Mouse (Mus musculus) heart, embryonic 16.5 days (tissue): ENCODE measurements at regions not wholly inside any gene's neighbourhood (a gene's known extent, or its start where the extent isn't known, plus 50 kb on each side); places are given as distances from the start of the nearest gene placed in this dataset.

Experiments
- ATAC-seq: fragments of 200-750 bp; cut with Nextera tagmentation; replicated peaks from 2 replicates; pipeline ENCODE4 v1.8.0; 2017; ENCODE audit warnings: moderate number of reproducible peaks; ENCODE audit not compliant: insufficient read depth, low FRiP score; ENCODE audit errors: extremely low read depth
- H3K27ac ChIP-seq: fragments of 300-500 bp; sonication (generic); 2 replicates; pipeline ENCODE4 v1.5.1; 2014; ENCODE audit warnings: mild to moderate bottlenecking, low read length, control low read depth, moderate library complexity
- H3K27me3 ChIP-seq: fragments of 300-500 bp; sonication (generic); 2 replicates; pipeline ENCODE4 v1.6.1; 2014; ENCODE audit warnings: low read length, mixed read lengths; ENCODE audit not compliant: control insufficient read depth, insufficient read depth
- H3K36me3 ChIP-seq: fragments of 300-500 bp; sonication (generic); 2 replicates; pipeline ENCODE4 v1.6.1; 2014; ENCODE audit not compliant: control insufficient read depth, insufficient read depth
- H3K4me1 ChIP-seq: fragments of 300-500 bp; sonication (generic); 2 replicates; pipeline ENCODE4 v1.6.1; 2014; ENCODE audit warnings: low read length, mixed read lengths; ENCODE audit not compliant: control insufficient read depth, insufficient read depth
- H3K4me2 ChIP-seq: fragments of 300-500 bp; sonication (generic); 2 replicates; pipeline ENCODE4 v1.6.1; 2014; ENCODE audit warnings: low read depth, mild to moderate bottlenecking, control low read depth, low read length
- H3K4me3 ChIP-seq: fragments of 300-500 bp; sonication (generic); 2 replicates; pipeline ENCODE4 v1.5.1; 2014; ENCODE audit warnings: mild to moderate bottlenecking, control low read depth, low read length
- H3K9ac ChIP-seq: fragments of 300-500 bp; sonication (generic); 2 replicates; pipeline ENCODE4 v1.6.1; 2014; ENCODE audit warnings: low read length, control low read depth
- H3K9me3 ChIP-seq: fragments of 300-500 bp; sonication (generic); replicated peaks from 2 replicates; pipeline ENCODE4 v1.6.1; 2016; ENCODE audit warnings: low read length; ENCODE audit not compliant: control insufficient read depth
- WGBS: fragments of 180-500 bp; shearing (Covaris S2); extraction: QIAGEN DNeasy Blood & Tissue Kit; methylation state at CpG from one replicate; pipeline ENCODE4 v1.1.7; 2014; 5-methylcytosine and 5-hydroxymethylcytosine counted together

DNA sequence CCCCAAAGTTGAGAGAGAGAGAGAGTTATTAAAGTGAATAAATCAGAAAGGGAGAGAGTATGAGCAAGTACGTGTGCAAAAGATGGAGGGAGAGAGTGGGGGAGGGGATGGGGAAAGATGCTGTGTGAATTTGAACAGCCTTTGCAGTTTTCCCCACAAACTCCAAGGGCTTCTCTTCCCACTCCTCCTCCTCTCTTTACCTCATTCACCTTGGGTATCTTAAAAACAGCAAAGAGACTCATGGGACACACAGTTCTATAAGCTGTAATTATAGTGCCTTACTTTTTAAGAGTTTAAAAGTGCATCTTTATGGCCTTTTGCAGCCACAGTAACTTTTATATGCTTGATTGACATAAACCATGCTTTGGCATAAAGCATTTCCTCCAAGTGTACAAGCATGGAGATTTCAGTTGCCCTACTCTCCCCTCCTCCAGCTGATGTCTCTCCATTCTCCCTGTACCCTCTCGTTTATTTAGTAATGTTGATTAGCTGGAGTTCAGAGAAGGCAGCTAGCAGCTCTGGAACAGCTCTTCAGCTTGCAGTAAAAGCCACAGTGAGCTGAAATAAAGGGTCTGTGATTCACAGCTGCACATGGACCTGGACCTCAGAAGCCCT is 156.7 kb downstream of the Tbx18 start:
- 34% methylated on average over 2 of the region's 2 CpGs for WGBS

GRCm38 (mm10) chr9:87563244-87563643 is 167.8 kb downstream of the Tbx18 start:
- Histone ChIP-seq H3K27me3 (no peaks in the 10 kb centered on the region), H3K4me3 (no peak overlapping the region), H3K36me3 (no peaks in the 10 kb centered on the region), H3K4me2 (no peak overlapping the region), H3K4me1 (no peaks in the 10 kb centered on the region), H3K9me3 (0 out of 2 replicates have a peak, but pooled peaks cover 3% of the 10 kb centered on the region), H3K27ac (no peak overlapping the region), H3K9ac (no peak overlapping the region)
- WGBS = 75% methylated on average over 3 of the region's 3 CpGs
- ATAC-seq = no peak

More for the DNA sequence above, 156.7 kb downstream of the Tbx18 start:
- no peak overlapping the region for H3K4me2 ChIP-seq
- no peak overlapping the region for H3K9ac ChIP-seq
- no peaks in the 10 kb centered on the region for H3K4me1 ChIP-seq
- no peak for ATAC-seq
- H3K36me3 ChIP-seq = no peaks in the 10 kb centered on the region
- H3K27ac ChIP-seq = no peak overlapping the region
- H3K27me3 ChIP-seq = no peaks in the 10 kb centered on the region
- H3K4me3 ChIP-seq = no peak overlapping the region
- H3K9me3 ChIP-seq = peaks cover 4% of the 10 kb centered on the region; the same call in 1 of the 2 replicates

GRCm38 (mm10) chr9:87562796-87563195 is 168.3 kb downstream of the Tbx18 start:
- Histone ChIP-seq H3K27ac (no peak overlapping the region), H3K4me3 (no peak overlapping the region), H3K4me2 (no peak overlapping the region), H3K9ac (no peak overlapping the region), H3K36me3 (no peaks in the 10 kb centered on the region), H3K27me3 (no peaks in the 10 kb centered on the region), H3K9me3 (0 out of 2 replicates have a peak, but pooled peaks cover 3% of the 10 kb centered on the region), H3K4me1 (no peaks in the 10 kb centered on the region)
- no peak for ATAC-seq
- 65% methylated on average over 6 of the region's 6 CpGs for WGBS

DNA sequence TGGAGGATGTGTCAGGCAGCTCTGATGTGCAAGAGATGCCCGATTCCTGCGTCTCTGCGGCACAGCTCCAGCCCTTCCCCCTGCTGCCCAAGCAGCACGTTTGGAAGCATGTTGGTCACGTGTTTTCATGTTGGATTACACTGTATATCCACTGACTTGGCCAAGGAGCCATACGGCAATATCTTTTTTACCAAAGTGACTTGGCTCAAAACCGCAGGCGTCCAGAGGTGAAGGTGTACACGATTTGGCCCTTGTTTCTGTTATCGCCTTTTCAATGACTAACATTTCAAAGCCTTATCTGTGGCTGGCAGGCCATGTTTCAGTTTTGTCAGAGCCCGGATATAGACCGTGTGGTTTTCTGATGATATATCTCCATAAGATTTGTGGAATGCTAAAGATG is 173.2 kb downstream of the Tbx18 start:
- no peak overlapping the region for H3K9ac ChIP-seq
- peaks cover 5% of the 10 kb centered on the region; the same call in 1 of the 2 replicates for H3K4me1 ChIP-seq
- no peaks in the 10 kb centered on the region for H3K36me3 ChIP-seq
- peak overlapping the region; percentile 49 for H3K4me2 ChIP-seq
- H3K4me3 ChIP-seq = peak overlapping the region; percentile 17; the same call in 1 of the 2 replicates
- H3K27ac ChIP-seq = peak overlapping the region; percentile 8; the same call in 1 of the 2 replicates
- no peaks in the 10 kb centered on the region for H3K27me3 ChIP-seq
- 19% methylated on average over 12 of the region's 12 CpGs for WGBS
- ATAC-seq = peak; percentile 86
- no peaks in the 10 kb centered on the region for H3K9me3 ChIP-seq

GRCm38 (mm10) chr9:87556953-87557394 is 174.1 kb downstream of the Tbx18 start:
- no peak overlapping the region for H3K4me3 ChIP-seq
- no peaks in the 10 kb centered on the region for H3K27me3 ChIP-seq
- no peak overlapping the region for H3K9ac ChIP-seq
- WGBS = 41% methylated on average over 8 of the region's 8 CpGs
- H3K4me2 ChIP-seq = no peak overlapping the region
- no peak overlapping the region for H3K27ac ChIP-seq
- no peak for ATAC-seq
- H3K4me1 ChIP-seq = peaks cover 5% of the 10 kb centered on the region; the same call in 1 of the 2 replicates
- no peaks in the 10 kb centered on the region for H3K9me3 ChIP-seq
- H3K36me3 ChIP-seq = no peaks in the 10 kb centered on the region

DNA sequence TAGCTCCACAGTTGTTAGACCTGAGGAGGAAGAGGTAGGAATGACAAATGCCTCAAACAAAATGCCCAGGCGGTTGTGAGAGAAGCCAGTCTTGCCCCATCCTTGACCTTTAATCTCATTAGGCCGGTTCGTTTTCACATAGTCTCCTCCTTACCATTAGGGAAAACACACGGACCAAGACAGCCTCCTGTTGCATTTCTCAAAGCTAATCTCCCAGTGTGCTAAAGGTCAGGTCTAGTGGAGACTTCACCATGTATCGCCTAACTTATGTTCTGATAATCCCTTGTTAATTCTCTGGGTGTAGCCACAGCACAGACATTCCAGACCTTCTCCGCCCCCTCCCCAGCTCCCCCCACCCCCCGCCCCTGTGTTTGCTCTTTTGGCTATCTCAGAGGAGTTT is 174.5 kb downstream of the Tbx18 start:
- Histone ChIP-seq H3K27me3 (no peaks in the 10 kb centered on the region), H3K36me3 (no peaks in the 10 kb centered on the region), H3K4me3 (no peak overlapping the region), H3K4me1 (peaks cover 5% of the 10 kb centered on the region; the same call in 1 of the 2 replicates), H3K9ac (no peak overlapping the region), H3K4me2 (no peak overlapping the region), H3K9me3 (no peaks in the 10 kb centered on the region), H3K27ac (no peak overlapping the region)
- 40% methylated on average over 7 of the region's 7 CpGs for WGBS
- no peak for ATAC-seq

GRCm38 (mm10) chr9:87533182-87533581 is 197.9 kb downstream of the Tbx18 start:
- Histone ChIP-seq H3K9ac (no peak overlapping the region), H3K4me2 (no peak overlapping the region), H3K9me3 (no peaks in the 10 kb centered on the region), H3K4me1 (no peaks in the 10 kb centered on the region), H3K27me3 (no peaks in the 10 kb centered on the region), H3K4me3 (no peak overlapping the region), H3K27ac (no peak overlapping the region), H3K36me3 (no peaks in the 10 kb centered on the region)
- no peak for ATAC-seq
- 59% methylated on average over 8 of the region's 8 CpGs for WGBS

DNA sequence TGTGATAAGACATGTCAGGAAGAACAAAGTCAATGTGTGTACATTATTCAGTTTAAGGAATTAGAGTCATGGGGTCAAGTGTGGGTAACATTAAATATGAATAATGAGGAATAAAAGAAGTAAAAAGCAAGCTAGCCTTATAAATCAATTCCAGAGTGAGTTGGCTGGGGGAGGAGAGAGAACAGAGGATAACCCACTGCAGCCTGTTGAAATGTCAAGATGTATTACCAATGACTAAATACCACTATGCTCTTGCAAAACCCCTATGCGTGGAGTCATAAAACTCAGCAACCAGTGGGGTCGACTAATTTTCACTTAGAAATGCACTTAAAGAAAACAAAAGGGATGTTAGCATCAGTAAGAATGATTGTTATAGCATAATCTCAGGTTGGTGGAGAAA is 201.2 kb downstream of the Tbx18 start:
- H3K9me3 ChIP-seq = no peaks in the 10 kb centered on the region
- no peaks in the 10 kb centered on the region for H3K4me1 ChIP-seq
- H3K36me3 ChIP-seq = no peaks in the 10 kb centered on the region
- H3K9ac ChIP-seq = no peak overlapping the region
- H3K27me3 ChIP-seq = no peaks in the 10 kb centered on the region
- no peak for ATAC-seq
- no peak overlapping the region for H3K27ac ChIP-seq
- no peak overlapping the region for H3K4me3 ChIP-seq
- H3K4me2 ChIP-seq = no peak overlapping the region
- WGBS = 68% methylated on average over 2 of the region's 2 CpGs

DNA sequence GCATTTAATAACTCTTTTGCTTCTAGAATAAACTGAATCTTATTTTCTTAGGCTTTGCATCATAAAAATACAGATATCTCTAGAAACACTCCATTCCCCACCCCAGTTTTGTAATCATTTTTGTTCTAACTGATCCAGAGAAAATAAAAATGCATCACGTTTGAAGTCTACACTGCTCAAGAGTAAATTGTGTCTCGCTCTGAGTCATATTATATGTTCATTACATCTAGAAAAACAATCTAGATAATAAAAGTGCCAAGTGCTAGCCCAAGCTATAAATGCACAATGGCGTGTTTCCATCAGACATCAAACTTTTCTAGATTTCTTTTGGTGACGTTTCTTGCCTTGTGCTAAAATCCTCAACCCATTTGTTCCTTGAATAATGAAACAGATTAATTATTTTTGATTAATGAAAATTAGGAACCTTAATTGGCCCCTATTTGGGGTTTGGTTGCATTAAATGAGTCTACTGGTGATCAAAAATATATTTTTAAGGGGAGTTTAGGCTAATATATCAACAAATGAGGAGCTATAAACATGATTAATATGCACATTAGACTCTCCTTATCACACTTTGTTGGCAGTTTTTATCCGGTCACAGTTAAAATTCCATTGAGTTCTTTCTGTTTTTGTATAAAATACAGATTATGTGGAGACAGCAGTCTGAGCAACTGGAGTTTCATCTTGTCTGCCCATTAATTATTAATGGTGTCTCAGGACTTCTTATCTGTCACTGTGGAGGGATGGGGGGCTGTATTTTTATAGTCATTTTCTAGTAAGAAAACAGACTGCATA is 206.0 kb downstream of the Tbx18 start:
- no peaks in the 10 kb centered on the region for H3K4me1 ChIP-seq
- no peaks in the 10 kb centered on the region for H3K36me3 ChIP-seq
- no peak overlapping the region for H3K9ac ChIP-seq
- H3K4me2 ChIP-seq = no peak overlapping the region
- no peaks in the 10 kb centered on the region for H3K27me3 ChIP-seq
- no peak overlapping the region for H3K4me3 ChIP-seq
- 72% methylated on average over 5 of the region's 5 CpGs for WGBS
- no peak for ATAC-seq
- no peaks in the 10 kb centered on the region for H3K9me3 ChIP-seq
- no peak overlapping the region for H3K27ac ChIP-seq
